Mouse (Mus musculus) cerebellum, adult 2 months (tissue): Measurements from ENCODE around the gene Tnrc6a. TPM values are rescaled to one million over a fixed set of nuclear protein-coding genes. Genes with fewer than 3 reads are reported as not detected.

Experiments
- DNase-seq, 2 experiments: peaks; one replicate each; pipeline ENCODE4 v3.0.0; 2021
- H3K27ac ChIP-seq: fragments of 200-500 bp; 2 replicates; pipeline ENCODE4 v1.5.1; 2012; ENCODE audit warnings: low read length, control low read depth, inconsistent platforms; ENCODE audit not compliant: insufficient read depth
- H3K27me3 ChIP-seq: fragments of 200-500 bp; 2 replicates; pipeline ENCODE4 v1.6.1; 2012; ENCODE audit warnings: inconsistent platforms, mild to moderate bottlenecking, low read length, moderate library complexity; ENCODE audit not compliant: control insufficient read depth, insufficient read depth
- H3K4me1 ChIP-seq: fragments of 200-500 bp; 2 replicates; pipeline ENCODE4 v1.6.1; 2011; ENCODE audit warnings: low read length; ENCODE audit not compliant: control insufficient read depth, insufficient read depth
- H3K4me3 ChIP-seq: fragments of 200-500 bp; replicated peaks from 2 replicates; pipeline ENCODE3; 2011; ENCODE audit warnings: mild to moderate bottlenecking, low read depth, low read length, control low read depth; ENCODE audit not compliant: insufficient read depth
- CTCF ChIP-seq: fragments of 200-500 bp; IDR thresholded peaks from 2 replicates; pipeline ENCODE4 v1.5.1; 2011; ENCODE audit warnings: low read depth, mild to moderate bottlenecking, control low read depth, low read length, moderate library complexity, borderline replicate concordance; ENCODE audit not compliant: insufficient read depth
- POLR2A ChIP-seq: fragments of 200-500 bp; IDR thresholded peaks from 2 replicates; pipeline ENCODE4 v1.6.1; 2011; ENCODE audit warnings: low read length, control low read depth, borderline replicate concordance; ENCODE audit not compliant: insufficient read depth
- WGBS: fragments of 180-500 bp; shearing (Covaris S2); methylation state at CpG from one replicate; pipeline ENCODE4 v1.1.7; 2018; 5-methylcytosine and 5-hydroxymethylcytosine counted together
- polyA plus RNA-seq: library from polyadenylated mRNA; depleted of rRNA; stranded (reverse); fragments of >200 nt; gene quantifications from 2 replicates; pipeline ENCODE4 v1.2.3, GENCODE M21; 2012

The Tnrc6a gene
- polyA plus RNA-seq, 1 experiment: 91.0 TPM

GRCm38 (mm10) chr7:123211461-123211860 is 87.8 kb downstream of the Tnrc6a start:
- Histone ChIP-seq H3K27me3 (no peaks in the 10 kb centered on the region), H3K4me1 (no peaks in the 10 kb centered on the region), H3K27ac (no peak overlapping the region), H3K4me3 (no peak overlapping the region)
- no peak for TF ChIP-seq CTCF
- TF ChIP-seq POLR2A: no peak
- WGBS: 64% methylated on average over 5 of the region's 5 CpGs
- DNase-seq: no peak

GRCm38 (mm10) chr7:123212316-123212715 is 88.6 kb downstream of the Tnrc6a start:
- TF ChIP-seq CTCF (no peak), POLR2A (no peak)
- no peak overlapping the region for H3K27ac ChIP-seq
- DNase-seq: no peak
- WGBS: 81% methylated on average over 5 of the region's 5 CpGs
- no peak overlapping the region for H3K4me3 ChIP-seq
- H3K4me1 ChIP-seq: no peaks in the 10 kb centered on the region
- no peaks in the 10 kb centered on the region for H3K27me3 ChIP-seq

GRCm38 (mm10) chr7:123214365-123215075 is 90.8 kb downstream of the Tnrc6a start, which contains the start of gene Slc5a11:
Slc5a11 (plus strand) TSS chr7:123214780.
- peak in 1 of 2 experiments; percentile 8 for DNase-seq
- H3K27ac ChIP-seq: no peak within 1 kb of the TSS
- no peaks in the 10 kb centered on the region for H3K4me1 ChIP-seq
- TF ChIP-seq CTCF (no peak), POLR2A (no peak)
- 69% methylated on average over 8 of the region's 8 CpGs for WGBS
- H3K27me3 ChIP-seq: no peaks in the 10 kb centered on the region
- no peak within 1 kb of the TSS for H3K4me3 ChIP-seq

GRCm38 (mm10) chr7:123215138-123215537 is 91.5 kb downstream of the Tnrc6a start:
- TF ChIP-seq CTCF (no peak), POLR2A (no peak)
- Histone ChIP-seq H3K27ac (no peak overlapping the region), H3K4me3 (no peak overlapping the region), H3K4me1 (no peaks in the 10 kb centered on the region), H3K27me3 (no peaks in the 10 kb centered on the region)
- 71% methylated on average over 2 of the region's 2 CpGs for WGBS
- DNase-seq: no peak

- Histone ChIP-seq H3K27ac (no peak overlapping the region; the same call in 1 of the 2 replicates), H3K27me3 (no peaks in the 10 kb centered on the region), H3K4me1 (no peaks in the 10 kb centered on the region), H3K4me3 (no peak overlapping the region)
- TF ChIP-seq CTCF (no peak), POLR2A (no peak)
- 76% methylated on average over 7 of the region's 7 CpGs for WGBS
- no peak for DNase-seq
Observed at GRCm38 (mm10) chr7:123217448-123218354, 94.0 kb downstream of the Tnrc6a start.

- DNase-seq: peak in 1 of 2 experiments; percentile 43
- WGBS: 26% methylated on average over 6 of the region's 6 CpGs
- TF ChIP-seq CTCF: no peak
- no peak for TF ChIP-seq POLR2A
- Histone ChIP-seq H3K27ac (peak overlapping the region; percentile 59; the same call in 1 of the 2 replicates), H3K27me3 (no peaks in the 10 kb centered on the region), H3K4me3 (no peak overlapping the region), H3K4me1 (no peaks in the 10 kb centered on the region)
Observed at GRCm38 (mm10) chr7:123218620-123219019, 94.9 kb downstream of the Tnrc6a start.

- peak overlapping the region; percentile 50; the same call in 1 of the 2 replicates for H3K27ac ChIP-seq
- no peak overlapping the region for H3K4me3 ChIP-seq
- 75% methylated on average over 13 of the region's 13 CpGs for WGBS
- peak in 1 of 2 experiments; percentile 24 for DNase-seq
- H3K4me1 ChIP-seq: no peaks in the 10 kb centered on the region
- TF ChIP-seq CTCF (no peak), POLR2A (no peak)
- no peaks in the 10 kb centered on the region for H3K27me3 ChIP-seq
Observed at GRCm38 (mm10) chr7:123219781-123220632, 96.3 kb downstream of the Tnrc6a start.
